Comparison of ENCODE assay signal across 27 mouse cellular contexts in genomic region chr6:56376359-56376758, GRCm38 (mm10).
"Had no signal": no experiment of that assay in that cellular context is flagged by ENCODE, and none has a peak within 500 bp of the region (broad histone marks: within the 10 kb centered on the region; RNA-seq: fewer than 3 reads in every experiment).

No protein-coding gene starts in this region.

- H3K9ac ChIP-seq: embryonic facial prominence, embryonic 12.5 days; embryonic facial prominence, embryonic 13.5 days; embryonic facial prominence, embryonic 15.5 days; forebrain, embryonic 12.5 days; forebrain, embryonic 13.5 days; forebrain, embryonic 15.5 days; forebrain, postnatal 0 days had no signal

- ATAC-seq: forebrain, embryonic 13.5 days; forebrain, embryonic 14.5 days; forebrain, embryonic 15.5 days; forebrain, embryonic 16.5 days; forebrain, postnatal 0 days had no signal

- H3K4me3 ChIP-seq: embryonic facial prominence, embryonic 10.5 days; embryonic facial prominence, embryonic 12.5 days; embryonic facial prominence, embryonic 13.5 days; embryonic facial prominence, embryonic 15.5 days; erythroblast, embryonic 14.5 days; forebrain, embryonic 10.5 days; forebrain, embryonic 12.5 days; forebrain, embryonic 13.5 days; forebrain, embryonic 15.5 days; gastrocnemius, adult 2 months; heart, adult 2 months had no signal

- H3K9me3 ChIP-seq: embryonic facial prominence, embryonic 10.5 days; embryonic facial prominence, embryonic 12.5 days; embryonic facial prominence, embryonic 13.5 days; embryonic facial prominence, embryonic 15.5 days; forebrain, embryonic 10.5 days; forebrain, embryonic 12.5 days; forebrain, embryonic 13.5 days; forebrain, embryonic 15.5 days had no signal

- H3K27ac ChIP-seq: embryonic facial prominence, embryonic 10.5 days; embryonic facial prominence, embryonic 12.5 days; embryonic facial prominence, embryonic 13.5 days; embryonic facial prominence, embryonic 15.5 days; forebrain, embryonic 10.5 days; forebrain, embryonic 12.5 days; forebrain, embryonic 13.5 days; forebrain, embryonic 15.5 days; gastrocnemius, adult 2 months; heart, adult 2 months had no signal

- H3K27me3 ChIP-seq: embryonic facial prominence, embryonic 12.5 days; embryonic facial prominence, embryonic 13.5 days; embryonic facial prominence, embryonic 15.5 days; forebrain, embryonic 12.5 days; forebrain, embryonic 13.5 days; forebrain, embryonic 15.5 days had no signal

- H3K4me2 ChIP-seq: embryonic facial prominence, embryonic 12.5 days; embryonic facial prominence, embryonic 13.5 days; embryonic facial prominence, embryonic 15.5 days; forebrain, embryonic 12.5 days; forebrain, embryonic 13.5 days; forebrain, embryonic 15.5 days had no signal

- H3K36me3 ChIP-seq: embryonic facial prominence, embryonic 10.5 days; embryonic facial prominence, embryonic 12.5 days; embryonic facial prominence, embryonic 13.5 days; embryonic facial prominence, embryonic 15.5 days; forebrain, embryonic 10.5 days; forebrain, embryonic 12.5 days; forebrain, embryonic 15.5 days had no signal

- H3K4me1 ChIP-seq: embryonic facial prominence, embryonic 10.5 days; embryonic facial prominence, embryonic 12.5 days; embryonic facial prominence, embryonic 15.5 days; forebrain, embryonic 10.5 days; forebrain, embryonic 12.5 days had no signal

- DNase-seq: cerebellum, adult 2 months; cerebellum, adult 8-10 months; cerebellum, adult 9-10 months; cerebellum, adult 9-11 months; cerebellum, postnatal 10 days; cerebellum, postnatal 14 days; cerebellum, postnatal 25 days; cerebellum, postnatal 36 days; embryo, embryonic 11 days; forebrain, postnatal 0 days; gastrocnemius, adult 2 months; gastrocnemius, postnatal 10 days; gastrocnemius, postnatal 25 days; gastrocnemius, postnatal 36 days; heart, adult 18-20 months; heart, adult 2 months had no signal
